Mouse (Mus musculus) CH12F3 (cell line): ENCODE data around the gene Tigit.

Experiments used
- in situ Hi-C: fragments of 300-500 bp; cut with MboI; formaldehyde crosslinking; loops from 2 replicates; pipeline ENCODE4 v1.14.3; 2020; ENCODE audit warnings: low sequenced_read_pairs

The Tigit gene

GRCm38 (mm10) chr16:43671972-43672371, 8.0 kb upstream of the Tigit start:
- in situ Hi-C loops = no loop called here

- in situ Hi-C loops = no loop called here
Measured at GRCm38 (mm10) chr16:43668294-43668693, 4.3 kb upstream of the Tigit start.

GRCm38 (mm10) chr16:43664861-43665260, 915 bp upstream of the Tigit start:
- in situ Hi-C loops = no loop called here

GRCm38 (mm10) chr16:43662124-43663004, 1.6 kb downstream of the Tigit start:
- in situ Hi-C loops = no loop called here

GRCm38 (mm10) chr16:43661576-43661975, 2.4 kb downstream of the Tigit start:
- in situ Hi-C loops = no loop called here

- in situ Hi-C loops = no loop called here
Measured at GRCm38 (mm10) chr16:43655183-43655787, 8.7 kb downstream of the Tigit start.

- in situ Hi-C loops = no loop called here
Measured at GRCm38 (mm10) chr16:43654269-43654668, 9.7 kb downstream of the Tigit start.

- in situ Hi-C loops = no loop called here
Measured at GRCm38 (mm10) chr16:43653288-43653687, 10.7 kb downstream of the Tigit start.

GRCm38 (mm10) chr16:43650355-43651080, 13.4 kb downstream of the Tigit start:
- in situ Hi-C loops = no loop called here

GRCm38 (mm10) chr16:43647641-43648040, 16.3 kb downstream of the Tigit start:
- in situ Hi-C loops = no loop called here

- in situ Hi-C loops = no loop called here
Measured at GRCm38 (mm10) chr16:43646943-43647342, 17.0 kb downstream of the Tigit start.

GRCm38 (mm10) chr16:43645879-43646278, 18.1 kb downstream of the Tigit start:
- in situ Hi-C loops = no loop called here

- in situ Hi-C loops = no loop called here
Measured at GRCm38 (mm10) chr16:43641230-43641629, 22.7 kb downstream of the Tigit start.

- in situ Hi-C loops = no loop called here
Measured at GRCm38 (mm10) chr16:43638406-43639049, 25.4 kb downstream of the Tigit start.

- in situ Hi-C loops = no loop called here
Measured at GRCm38 (mm10) chr16:43637241-43637640, 26.7 kb downstream of the Tigit start.

GRCm38 (mm10) chr16:43634037-43634436, 29.9 kb downstream of the Tigit start:
- in situ Hi-C loops = no loop called here

- in situ Hi-C loops = no loop called here
Measured at GRCm38 (mm10) chr16:43631758-43632157, 32.2 kb downstream of the Tigit start.

GRCm38 (mm10) chr16:43628662-43629061, 35.3 kb downstream of the Tigit start:
- in situ Hi-C loops = no loop called here

- in situ Hi-C loops = no loop called here
Measured at GRCm38 (mm10) chr16:43625956-43626355, 38.0 kb downstream of the Tigit start.

GRCm38 (mm10) chr16:43625289-43625688, 38.7 kb downstream of the Tigit start:
- in situ Hi-C loops = no loop called here

GRCm38 (mm10) chr16:43624876-43625275, 39.1 kb downstream of the Tigit start:
- in situ Hi-C loops = no loop called here
